Mouse (Mus musculus) heart, embryonic 12.5 days (tissue): ENCODE results near the gene Esrrg. TPM values are rescaled to one million over a fixed set of nuclear protein-coding genes. Genes with fewer than 3 reads are reported as not detected.

Experiments used
- ATAC-seq: fragments of 200-750 bp; cut with Nextera tagmentation; 2 replicates; pipeline ENCODE4 v1.8.0; 2017; ENCODE audit warnings: moderate TSS enrichment, moderate library complexity; ENCODE audit not compliant: insufficient number of reproducible peaks, low FRiP score
- H3K27ac ChIP-seq: fragments of 300-500 bp; sonication (generic); 2 replicates; pipeline ENCODE4 v1.5.1; 2016; ENCODE audit warnings: mild to moderate bottlenecking, moderate library complexity; ENCODE audit not compliant: poor library complexity, severe bottlenecking
- H3K27me3 ChIP-seq: fragments of 300-500 bp; sonication (generic); replicated peaks from 2 replicates; pipeline ENCODE4 v1.6.1; 2016; ENCODE audit warnings: mild to moderate bottlenecking, moderate library complexity
- H3K36me3 ChIP-seq: fragments of 300-500 bp; sonication (generic); 2 replicates; pipeline ENCODE4 v1.6.1; 2016; ENCODE audit warnings: mild to moderate bottlenecking, moderate library complexity
- H3K4me1 ChIP-seq: fragments of 300-500 bp; sonication (generic); replicated peaks from 2 replicates; pipeline ENCODE4 v1.6.1; 2016; ENCODE audit warnings: mild to moderate bottlenecking
- H3K4me2 ChIP-seq: fragments of 300-500 bp; sonication (generic); 2 replicates; pipeline ENCODE4 v1.6.1; 2016; ENCODE audit warnings: mild to moderate bottlenecking, moderate library complexity
- H3K4me3 ChIP-seq: fragments of 300-500 bp; sonication (generic); 2 replicates; pipeline ENCODE4 v1.5.1; 2016; ENCODE audit warnings: mild to moderate bottlenecking
- H3K9ac ChIP-seq: fragments of 300-500 bp; sonication (generic); 2 replicates; pipeline ENCODE4 v1.6.1; 2016; ENCODE audit warnings: mild to moderate bottlenecking, moderate library complexity
- H3K9me3 ChIP-seq: fragments of 300-500 bp; sonication (generic); replicated peaks from 2 replicates; pipeline ENCODE4 v1.6.1; 2016; ENCODE audit warnings: mild to moderate bottlenecking, moderate library complexity
- WGBS: fragments of 180-500 bp; shearing (Covaris S2); methylation state at CpG from one replicate; pipeline ENCODE4 v1.1.7; 2016; 5-methylcytosine and 5-hydroxymethylcytosine counted together
- polyA plus RNA-seq: library from polyadenylated mRNA; unstranded; fragments of >200 nt; fragmentation: Nextera tagmentation; extraction: Ambion mirVana; gene quantifications from 2 replicates; pipeline ENCODE4 v1.2.1, GENCODE M21; 2016

Esrrg gene
- polyA plus RNA-seq, 1 experiment from 2014 or later: 33.3 TPM

- H3K4me2 ChIP-seq: peak overlapping the region; percentile 84
- peak overlapping the region; percentile 66 for H3K27ac ChIP-seq
- peak overlapping the region; percentile 76 for H3K9ac ChIP-seq
- peaks cover 33% of the 10 kb centered on the region for H3K27me3 ChIP-seq
- WGBS: under 1% methylated on average over 72 of the region's 72 CpGs
- no peaks in the 10 kb centered on the region for H3K36me3 ChIP-seq
- peaks cover 62% of the 10 kb centered on the region for H3K4me1 ChIP-seq
- peak overlapping the region; percentile 57 for H3K4me3 ChIP-seq
- ATAC-seq: peak; percentile 24; the same call in 1 of the 2 replicates
- no peaks in the 10 kb centered on the region for H3K9me3 ChIP-seq
Observed at GRCm38 (mm10) chr1:187609021-187609852, 646 bp downstream of the Esrrg start.

GRCm38 (mm10) chr1:187609853-187610230 lies 1.3 kb downstream of the Esrrg start:
- Histone ChIP-seq H3K4me1 (peaks cover 58% of the 10 kb centered on the region), H3K27me3 (peaks cover 28% of the 10 kb centered on the region), H3K27ac (no peak overlapping the region; the same call in 1 of the 2 replicates), H3K9me3 (no peaks in the 10 kb centered on the region), H3K36me3 (no peaks in the 10 kb centered on the region), H3K9ac (peak overlapping the region; percentile 76), H3K4me2 (peak overlapping the region; percentile 84), H3K4me3 (peak overlapping the region; percentile 57)
- WGBS: 2% methylated on average over 16 of the region's 16 CpGs
- no peak for ATAC-seq

DNA sequence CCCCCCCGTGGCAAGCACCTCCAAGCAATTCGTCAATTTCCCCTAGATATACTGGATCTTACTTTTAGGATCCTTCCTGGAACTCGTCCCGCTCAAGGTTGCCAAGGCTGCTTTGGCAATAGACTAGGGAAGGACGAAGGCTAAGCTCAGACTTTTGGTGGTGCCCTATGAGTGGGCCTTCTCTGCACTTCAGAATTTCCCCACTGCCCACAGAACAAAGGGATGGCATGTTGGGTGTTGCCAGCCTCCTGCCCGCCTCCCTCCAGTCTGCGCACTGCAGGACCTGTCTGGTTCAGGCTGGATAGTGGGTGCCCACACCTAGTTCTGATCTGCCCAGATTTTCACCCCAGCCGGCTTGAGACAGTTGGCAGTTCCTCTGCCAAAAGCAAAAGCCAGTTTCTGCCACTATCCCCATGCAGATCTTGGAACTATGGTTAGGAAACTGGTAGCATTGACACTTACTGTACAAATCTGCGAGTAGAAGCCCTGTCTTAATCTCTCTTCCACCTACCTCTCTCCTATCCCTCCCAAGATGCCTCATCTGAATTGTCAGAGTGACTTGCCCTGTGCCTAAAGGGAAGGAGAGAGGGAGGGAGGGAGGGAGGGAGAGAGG lies 1.9 kb downstream of the Esrrg start:
- 32% methylated on average over 9 of the region's 9 CpGs for WGBS
- Histone ChIP-seq H3K9ac (peak overlapping the region; percentile 76; the same call in 1 of the 2 replicates), H3K36me3 (no peaks in the 10 kb centered on the region)

GRCm38 (mm10) chr1:187611925-187612324 lies 3.3 kb downstream of the Esrrg start:
- WGBS: 41% methylated on average over 5 of the region's 5 CpGs
- no peak overlapping the region for H3K27ac ChIP-seq
- no peak overlapping the region for H3K4me3 ChIP-seq
- no peak overlapping the region for H3K4me2 ChIP-seq
- H3K27me3 ChIP-seq: peaks cover 10% of the 10 kb centered on the region
- H3K36me3 ChIP-seq: no peaks in the 10 kb centered on the region
- no peak overlapping the region for H3K9ac ChIP-seq
- no peak for ATAC-seq
- no peaks in the 10 kb centered on the region for H3K9me3 ChIP-seq
- peaks cover 44% of the 10 kb centered on the region for H3K4me1 ChIP-seq

More for the DNA sequence above, 1.9 kb downstream of the Esrrg start:
- H3K27me3 ChIP-seq: peaks cover 25% of the 10 kb centered on the region
- H3K4me3 ChIP-seq: peak overlapping the region; percentile 57
- peak overlapping the region; percentile 84 for H3K4me2 ChIP-seq
- peaks cover 52% of the 10 kb centered on the region for H3K4me1 ChIP-seq
- no peak for ATAC-seq
- H3K9me3 ChIP-seq: no peaks in the 10 kb centered on the region
- no peak overlapping the region for H3K27ac ChIP-seq

- no peak for ATAC-seq
- no peak overlapping the region for H3K4me2 ChIP-seq
- H3K27ac ChIP-seq: no peak overlapping the region
- H3K27me3 ChIP-seq: no peaks in the 10 kb centered on the region
- H3K9me3 ChIP-seq: no peaks in the 10 kb centered on the region
- H3K4me3 ChIP-seq: no peak overlapping the region
- 73% methylated on average over 3 of the region's 3 CpGs for WGBS
- H3K9ac ChIP-seq: no peak overlapping the region
- H3K4me1 ChIP-seq: peaks cover 31% of the 10 kb centered on the region
- H3K36me3 ChIP-seq: no peaks in the 10 kb centered on the region
Observed at GRCm38 (mm10) chr1:187613277-187613676, 4.7 kb downstream of the Esrrg start.

GRCm38 (mm10) chr1:187623981-187624380 lies 15.4 kb downstream of the Esrrg start:
- 70% methylated on average over 3 of the region's 3 CpGs for WGBS
- H3K9ac ChIP-seq: no peak overlapping the region
- H3K9me3 ChIP-seq: no peaks in the 10 kb centered on the region
- ATAC-seq: no peak
- H3K4me1 ChIP-seq: 0 out of 2 replicates have a peak, but pooled peaks cover 2% of the 10 kb centered on the region
- no peak overlapping the region for H3K27ac ChIP-seq
- no peak overlapping the region for H3K4me2 ChIP-seq
- no peaks in the 10 kb centered on the region for H3K27me3 ChIP-seq
- H3K4me3 ChIP-seq: no peak overlapping the region
- no peaks in the 10 kb centered on the region for H3K36me3 ChIP-seq

GRCm38 (mm10) chr1:187630361-187630760 lies 21.8 kb downstream of the Esrrg start:
- Histone ChIP-seq H3K4me2 (no peak overlapping the region), H3K9me3 (no peaks in the 10 kb centered on the region), H3K36me3 (no peaks in the 10 kb centered on the region), H3K27me3 (no peaks in the 10 kb centered on the region), H3K4me1 (peaks cover 7% of the 10 kb centered on the region), H3K9ac (no peak overlapping the region), H3K4me3 (no peak overlapping the region), H3K27ac (no peak overlapping the region)
- WGBS: 78% methylated on average over 8 of the region's 8 CpGs
- no peak for ATAC-seq

- no peak for ATAC-seq
- Histone ChIP-seq H3K36me3 (no peaks in the 10 kb centered on the region), H3K4me3 (no peak overlapping the region), H3K9me3 (no peaks in the 10 kb centered on the region), H3K4me1 (peaks cover 7% of the 10 kb centered on the region), H3K27me3 (no peaks in the 10 kb centered on the region), H3K4me2 (no peak overlapping the region), H3K9ac (no peak overlapping the region), H3K27ac (no peak overlapping the region)
- 75% methylated on average over 8 of the region's 8 CpGs for WGBS
Observed at GRCm38 (mm10) chr1:187631486-187631885, 22.9 kb downstream of the Esrrg start.

DNA sequence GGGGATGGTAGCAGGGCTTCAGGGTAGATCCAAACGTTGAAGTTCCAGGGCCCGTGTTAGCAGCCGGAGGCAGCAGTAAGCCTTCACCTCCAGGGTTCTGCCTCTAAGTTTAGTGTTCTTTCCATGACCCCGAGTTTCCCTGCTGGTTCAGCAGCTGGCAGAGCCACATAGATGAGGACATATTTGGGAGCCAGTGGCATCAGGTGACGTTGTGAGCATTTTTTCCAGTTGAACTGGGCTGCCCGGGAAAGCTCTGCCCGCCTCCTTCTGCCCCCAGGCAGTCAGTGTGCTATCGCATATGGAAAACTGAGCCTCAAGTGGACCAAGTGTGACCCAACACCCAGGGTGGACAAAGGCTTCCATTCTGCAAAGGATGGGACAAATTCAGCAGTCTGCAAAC lies 36.7 kb downstream of the Esrrg start:
- WGBS: 82% methylated on average over 8 of the region's 8 CpGs
- 0 out of 2 replicates have a peak, but pooled peaks cover 5% of the 10 kb centered on the region for H3K36me3 ChIP-seq
- no peak for ATAC-seq
- H3K4me1 ChIP-seq: peaks cover 6% of the 10 kb centered on the region
- H3K9me3 ChIP-seq: no peaks in the 10 kb centered on the region; the same call in 1 of the 2 replicates
- H3K27me3 ChIP-seq: no peaks in the 10 kb centered on the region
- H3K4me2 ChIP-seq: no peak overlapping the region
- H3K27ac ChIP-seq: no peak overlapping the region
- no peak overlapping the region for H3K4me3 ChIP-seq
- no peak overlapping the region for H3K9ac ChIP-seq

DNA sequence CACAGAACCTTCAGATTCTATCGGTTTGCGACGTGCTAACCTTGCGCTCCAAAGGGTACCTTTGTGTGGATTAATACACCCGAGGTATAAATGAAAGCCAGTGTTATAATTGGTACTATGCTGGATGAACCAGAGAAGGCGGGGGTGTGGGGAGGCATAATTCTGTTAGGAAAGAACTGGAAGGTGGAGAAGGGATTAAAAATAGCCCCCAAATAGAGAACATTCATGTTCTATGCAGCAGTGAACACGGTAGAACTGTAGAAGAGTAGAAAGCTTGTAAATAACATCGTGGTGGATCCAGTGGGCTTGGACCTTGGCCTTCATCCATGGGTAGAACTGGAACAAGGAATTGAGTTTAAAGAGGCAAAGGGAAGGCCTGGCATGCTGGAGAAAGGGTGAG lies 40.0 kb downstream of the Esrrg start:
- Histone ChIP-seq H3K4me2 (no peak overlapping the region), H3K27ac (no peak overlapping the region), H3K9ac (no peak overlapping the region), H3K4me3 (no peak overlapping the region), H3K27me3 (no peaks in the 10 kb centered on the region), H3K9me3 (no peaks in the 10 kb centered on the region), H3K36me3 (no peaks in the 10 kb centered on the region), H3K4me1 (peaks cover 24% of the 10 kb centered on the region)
- ATAC-seq: no peak
- WGBS: 89% methylated on average over 8 of the region's 8 CpGs

- no peaks in the 10 kb centered on the region for H3K27me3 ChIP-seq
- H3K9ac ChIP-seq: no peak overlapping the region
- ATAC-seq: no peak
- peak overlapping the region; percentile 87 for H3K4me2 ChIP-seq
- no peaks in the 10 kb centered on the region for H3K9me3 ChIP-seq
- H3K36me3 ChIP-seq: no peaks in the 10 kb centered on the region
- peaks cover 31% of the 10 kb centered on the region for H3K4me1 ChIP-seq
- 31% methylated on average over 5 of the region's 5 CpGs for WGBS
- no peak overlapping the region for H3K27ac ChIP-seq
- H3K4me3 ChIP-seq: no peak overlapping the region
Observed at GRCm38 (mm10) chr1:187649871-187650270, 41.3 kb downstream of the Esrrg start.
